In the genomic region with DNA sequence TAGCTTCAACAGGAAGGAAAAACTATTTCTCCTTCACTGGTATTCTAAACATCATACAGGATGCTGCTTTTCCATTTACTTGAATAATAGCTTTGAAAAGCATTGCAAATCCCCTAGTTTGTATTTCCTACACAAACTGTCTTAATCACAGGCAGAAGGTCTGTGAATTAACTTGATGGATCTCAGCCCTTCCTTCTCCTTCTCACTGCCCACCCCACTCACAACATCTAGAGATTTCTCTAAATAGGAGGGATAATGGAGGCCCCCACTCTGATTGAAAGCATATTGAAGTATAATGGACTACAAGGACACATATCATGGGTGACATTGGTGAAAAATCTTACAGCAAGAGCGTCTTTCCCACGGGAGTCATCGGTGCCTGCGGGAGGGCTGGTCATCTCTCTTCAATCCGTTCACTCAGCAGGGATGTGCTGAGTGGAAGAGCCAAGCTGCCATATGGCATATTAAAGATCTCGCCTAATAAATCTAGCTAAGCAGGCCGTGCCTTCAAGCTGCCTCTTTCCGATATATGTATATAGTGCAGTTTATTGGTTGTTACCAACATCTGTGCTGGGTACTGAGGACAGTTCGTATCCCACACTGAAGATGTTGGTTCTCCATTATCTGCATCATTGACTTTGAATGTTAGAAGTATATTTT, we compare ENCODE assay signal across 17 mouse cellular contexts.
DNase-seq lines count a peak whose midpoint lies in the region; ATAC-seq lines count a peak whose summit lies in the region.
"Had no signal": no experiment of that assay in that cellular context is flagged by ENCODE, and none has a peak within 500 bp of the region (broad histone marks: within the 10 kb centered on the region; RNA-seq: fewer than 3 reads in every experiment).

No protein-coding gene starts in this region.

- H3K27ac ChIP-seq in hindbrain, embryonic 13.5 days: no peak overlapping the region
- H3K27ac ChIP-seq in kidney, embryonic 15.5 days: no peak overlapping the region
- H3K27ac ChIP-seq: heart, adult 2 months had no signal

- H3K36me3 ChIP-seq in hindbrain, embryonic 13.5 days: no peaks in the 10 kb centered on the region
- no peaks in the 10 kb centered on the region for H3K36me3 ChIP-seq in kidney, embryonic 15.5 days

- intact Hi-C loops in left cerebral cortex, postnatal 4 days (cut with DNase I): no loop called here

- no peak overlapping the region for H3K4me3 ChIP-seq in hindbrain, embryonic 13.5 days
- no peak overlapping the region for H3K4me3 ChIP-seq in kidney, embryonic 15.5 days (replicated peaks)
- H3K4me3 ChIP-seq: heart, adult 2 months; megakaryocyte, embryonic 14.5 days had no signal

- H3K9me3 ChIP-seq in hindbrain, embryonic 13.5 days: no peaks in the 10 kb centered on the region
- H3K9me3 ChIP-seq in kidney, embryonic 15.5 days (replicated peaks): no peaks in the 10 kb centered on the region
- H3K9me3 ChIP-seq: megakaryocyte, embryonic 14.5 days had no signal

- no peaks in the 10 kb centered on the region for H3K27me3 ChIP-seq in hindbrain, embryonic 13.5 days
- H3K27me3 ChIP-seq in kidney, embryonic 15.5 days: no peaks in the 10 kb centered on the region
- H3K27me3 ChIP-seq: megakaryocyte, embryonic 14.5 days had no signal

- H3K9ac ChIP-seq in hindbrain, embryonic 13.5 days: no peak overlapping the region
- H3K9ac ChIP-seq in kidney, embryonic 15.5 days: no peak overlapping the region
- H3K9ac ChIP-seq: liver, postnatal 0 days had no signal

- peak; percentile 30 to 50 for DNase-seq in cerebellum, postnatal 25 days
- DNase-seq in cerebellum, adult 9-10 months: no peak
- DNase-seq in left cerebral cortex, postnatal 4 days: peak; percentile 12
- no peak for DNase-seq in left cerebral cortex, adult 9 months (ENCODE audit: low spot score in 2 of 2)
- peak; percentile 52 for DNase-seq in mesoderm, embryonic 11.5 days (ENCODE audit: low read depth, low spot score)
- DNase-seq in ovary, postnatal 36 days (ENCODE audit: low spot score): no peak
- DNase-seq: adrenal gland, adult 8-10 months; B cell, adult 2 months; heart, adult 2 months; kidney, adult 9 months; kidney, postnatal 4 days; liver; liver, postnatal 0 days; right cerebral cortex, adult 18-20 months had no signal

- no peak overlapping the region for H3K4me2 ChIP-seq in hindbrain, embryonic 13.5 days
- no peak overlapping the region for H3K4me2 ChIP-seq in kidney, embryonic 15.5 days

- 0 out of 2 replicates have a peak, but pooled peaks cover 5% of the 10 kb centered on the region for H3K4me1 ChIP-seq in hindbrain, embryonic 13.5 days (replicated peaks)
- no peaks in the 10 kb centered on the region for H3K4me1 ChIP-seq in kidney, embryonic 15.5 days
- H3K4me1 ChIP-seq: megakaryocyte, embryonic 14.5 days had no signal

- WGBS in hindbrain, embryonic 13.5 days: 58% methylated on average over 9 of the region's 9 CpGs
- 79% methylated on average over 9 of the region's 9 CpGs for WGBS in kidney, embryonic 15.5 days

- peak; percentile 66 for ATAC-seq in hindbrain, embryonic 13.5 days (ENCODE audit: low FRiP score)
- ATAC-seq in kidney, embryonic 15.5 days (replicated peaks; ENCODE audit: low FRiP score): no peak
- ATAC-seq: liver, postnatal 0 days had no signal

Comparison
In these comparisons a context has a peak if more than half of its experiments do, and no peak if none do; other contexts are left out.
1. DNase-seq: peak in cerebellum, postnatal 25 days (2 of 2), left cerebral cortex, postnatal 4 days (single experiment) and mesoderm, embryonic 11.5 days (single experiment); none in cerebellum, adult 9-10 months (single experiment), left cerebral cortex, adult 9 months (0 of 2) and ovary, postnatal 36 days (single experiment).